Mouse (Mus musculus) midbrain, postnatal 0 days (tissue): ENCODE results near the gene Notch3. TPM values are rescaled to one million over a fixed set of nuclear protein-coding genes. Genes with fewer than 3 reads are reported as not detected.
A peak's percentile ranks its signal among the peaks of the same experiment; 100 is the strongest.

ENCODE experiments used
- ATAC-seq: fragments of 200-750 bp; cut with Nextera tagmentation; 2 replicates; pipeline ENCODE4 v1.8.0; 2017; ENCODE audit warnings: moderate number of reproducible peaks, mild to moderate bottlenecking, moderate TSS enrichment, moderate library complexity; ENCODE audit not compliant: low FRiP score
- DNase-seq: peaks from one replicate; pipeline ENCODE4 v3.0.0-alpha.2; 2015; ENCODE audit warnings: low spot score
- H3K27ac ChIP-seq: fragments of 300-500 bp; sonication (generic); 2 replicates; pipeline ENCODE4 v1.5.1; 2014; ENCODE audit warnings: low read depth, mild to moderate bottlenecking, low read length, mixed read lengths
- H3K27me3 ChIP-seq: fragments of 300-500 bp; sonication (generic); 2 replicates; pipeline ENCODE4 v1.6.1; 2014; ENCODE audit warnings: low read length, control low read depth, mixed read lengths; ENCODE audit not compliant: insufficient read depth
- H3K36me3 ChIP-seq: fragments of 300-500 bp; sonication (generic); 2 replicates; pipeline ENCODE4 v1.6.1; 2014; ENCODE audit warnings: low read length, control low read depth, mixed read lengths; ENCODE audit not compliant: insufficient read depth
- H3K4me1 ChIP-seq: fragments of 300-500 bp; sonication (generic); 2 replicates; pipeline ENCODE4 v1.6.1; 2014; ENCODE audit warnings: mild to moderate bottlenecking, control low read depth, antibody characterized with exemption, low read length, mixed read lengths; ENCODE audit not compliant: insufficient read depth
- H3K4me2 ChIP-seq: fragments of 300-500 bp; sonication (generic); 2 replicates; pipeline ENCODE4 v1.6.1; 2014; ENCODE audit warnings: low read depth, mild to moderate bottlenecking, low read length, mixed read lengths; ENCODE audit not compliant: poor library complexity, severe bottlenecking
- H3K4me3 ChIP-seq: fragments of 300-500 bp; sonication (generic); 2 replicates; pipeline ENCODE4 v1.5.1; 2014; ENCODE audit warnings: low read depth, mild to moderate bottlenecking, low read length, moderate library complexity
- H3K9ac ChIP-seq: fragments of 300-500 bp; sonication (generic); replicated peaks from 2 replicates; pipeline ENCODE4 v1.6.1; 2014; ENCODE audit warnings: mild to moderate bottlenecking, low read length, moderate library complexity, mixed read lengths; ENCODE audit not compliant: poor library complexity, severe bottlenecking
- H3K9me3 ChIP-seq: fragments of 300-500 bp; sonication (generic); 2 replicates; pipeline ENCODE4 v1.6.1; 2016; ENCODE audit warnings: low read length, control low read depth
- CTCF ChIP-seq: IDR thresholded peaks from 2 replicates; pipeline ENCODE4 v1.5.1; 2016; ENCODE audit warnings: antibody characterized with exemption, mild to moderate bottlenecking
- WGBS: fragments of 180-500 bp; shearing (Covaris S2); extraction: QIAGEN DNeasy Blood & Tissue Kit; methylation state at CpG from one replicate; pipeline ENCODE4 v1.1.7; 2014; 5-methylcytosine and 5-hydroxymethylcytosine counted together
- polyA plus RNA-seq: library from polyadenylated mRNA; unstranded; fragments of >200 nt; fragmentation: Nextera tagmentation; extraction: Ambion mirVana; gene quantifications from 2 replicates; pipeline ENCODE4 v1.2.1, GENCODE M21; 2015
- total RNA-seq: library from RNA; depleted of rRNA; stranded (reverse); fragments of >200 nt; gene quantifications from 2 replicates; pipeline ENCODE4 v1.2.3, GENCODE M21; 2014

The Notch3 gene
- total and polyA plus RNA-seq, 2 experiments from 2014 or later = 5.2 to 42.4 TPM

GRCm38 (mm10) chr17:32205345-32205744 is 38.7 kb upstream of the Notch3 start:
- no peak for TF ChIP-seq CTCF
- no peak overlapping the region for H3K27ac ChIP-seq
- no peaks in the 10 kb centered on the region for H3K4me1 ChIP-seq
- no peak overlapping the region for H3K4me2 ChIP-seq
- no peak overlapping the region for H3K9ac ChIP-seq
- no peaks in the 10 kb centered on the region for H3K27me3 ChIP-seq
- H3K36me3 ChIP-seq = peaks cover 46% of the 10 kb centered on the region
- no peak for DNase-seq
- H3K4me3 ChIP-seq = no peak overlapping the region
- WGBS = 88% methylated on average over 3 of the region's 3 CpGs
- H3K9me3 ChIP-seq = no peaks in the 10 kb centered on the region
- no peak for ATAC-seq

GRCm38 (mm10) chr17:32202972-32203371 is 36.3 kb upstream of the Notch3 start:
- no peaks in the 10 kb centered on the region for H3K4me1 ChIP-seq
- no peak overlapping the region for H3K4me3 ChIP-seq
- WGBS = 88% methylated on average over 3 of the region's 3 CpGs
- H3K9ac ChIP-seq = no peak overlapping the region
- no peaks in the 10 kb centered on the region for H3K9me3 ChIP-seq
- no peak overlapping the region for H3K4me2 ChIP-seq
- TF ChIP-seq CTCF = no peak
- ATAC-seq (no peak), DNase-seq (no peak)
- no peak overlapping the region for H3K27ac ChIP-seq
- H3K36me3 ChIP-seq = peaks cover 65% of the 10 kb centered on the region
- H3K27me3 ChIP-seq = no peaks in the 10 kb centered on the region

- no peak for TF ChIP-seq CTCF
- Histone ChIP-seq H3K4me3 (no peak overlapping the region), H3K4me2 (no peak overlapping the region), H3K9ac (no peak overlapping the region), H3K27ac (no peak overlapping the region), H3K36me3 (peaks cover 70% of the 10 kb centered on the region), H3K27me3 (no peaks in the 10 kb centered on the region), H3K4me1 (no peaks in the 10 kb centered on the region), H3K9me3 (no peaks in the 10 kb centered on the region)
- DNase-seq (no peak), ATAC-seq (no peak)
- WGBS = 78% methylated on average over 5 of the region's 5 CpGs
Observed at GRCm38 (mm10) chr17:32201086-32201485, 34.4 kb upstream of the Notch3 start.

- no peak overlapping the region for H3K9ac ChIP-seq
- H3K4me2 ChIP-seq = no peak overlapping the region
- DNase-seq (no peak), ATAC-seq (no peak)
- no peaks in the 10 kb centered on the region for H3K27me3 ChIP-seq
- H3K36me3 ChIP-seq = peaks cover 75% of the 10 kb centered on the region
- TF ChIP-seq CTCF = no peak
- no peak overlapping the region for H3K27ac ChIP-seq
- no peaks in the 10 kb centered on the region for H3K4me1 ChIP-seq
- WGBS = 93% methylated on average over 2 of the region's 2 CpGs
- H3K9me3 ChIP-seq = no peaks in the 10 kb centered on the region
- H3K4me3 ChIP-seq = no peak overlapping the region
Observed at GRCm38 (mm10) chr17:32199796-32200195, 33.1 kb upstream of the Notch3 start.

- H3K4me1 ChIP-seq = no peaks in the 10 kb centered on the region
- no peak overlapping the region for H3K4me2 ChIP-seq
- no peak overlapping the region for H3K9ac ChIP-seq
- no peak overlapping the region for H3K27ac ChIP-seq
- H3K27me3 ChIP-seq = no peaks in the 10 kb centered on the region
- DNase-seq (peak; percentile 52), ATAC-seq (peak; percentile 61)
- H3K36me3 ChIP-seq = peaks cover 61% of the 10 kb centered on the region
- no peaks in the 10 kb centered on the region for H3K9me3 ChIP-seq
- TF ChIP-seq CTCF = no peak
- no peak overlapping the region for H3K4me3 ChIP-seq
- 83% methylated on average over 14 of the region's 14 CpGs for WGBS
Observed at GRCm38 (mm10) chr17:32197156-32197555, 30.5 kb upstream of the Notch3 start.

GRCm38 (mm10) chr17:32195725-32196124 is 29.1 kb upstream of the Notch3 start:
- whole genome bisulfite sequencing = 91% methylated on average over 5 of the region's 5 CpGs
- Histone ChIP-seq H3K4me1 (no peaks in the 10 kb centered on the region), H3K27me3 (no peaks in the 10 kb centered on the region), H3K4me2 (no peak overlapping the region), H3K4me3 (no peak overlapping the region), H3K27ac (no peak overlapping the region), H3K9me3 (no peaks in the 10 kb centered on the region), H3K9ac (no peak overlapping the region), H3K36me3 (peaks cover 48% of the 10 kb centered on the region)
- no peak for TF ChIP-seq CTCF
- DNase-seq (no peak), ATAC-seq (no peak)
